Mouse (Mus musculus): ENCODE results near the gene Cldn34b4. TPM values are rescaled to one million over a fixed set of nuclear protein-coding genes. Genes with fewer than 3 reads are reported as not detected.

Gene Cldn34b4
- polyA plus RNA-seq (2012; rRNA removed; ENCODE audit: low replicate concordance) = not detected in 2 replicates

GRCm38 (mm10) chrX:76393050-76393449 lies at the start of gene Cldn34b4:
Cldn34b4 (plus strand) TSS chrX:76393350.

Other genes starting within 250 kb of the Cldn34b4 start
- gene Cldn34b3, start 129.0 kb upstream of the Cldn34b4 start, polyA plus RNA-seq (2012; rRNA removed; ENCODE audit: low replicate concordance) = not detected in 2 replicates
- gene Cldn34d, start 209.6 kb downstream of the Cldn34b4 start, polyA plus RNA-seq (2012; rRNA removed; ENCODE audit: low replicate concordance) = not detected in 2 replicates